Mouse (Mus musculus) liver, postnatal 0 days (tissue): Measurements from ENCODE around the gene E130218I03Rik.

Experiments
- CTCF ChIP-seq: sonication (generic); IDR thresholded peaks from 2 replicates; pipeline ENCODE4 v1.5.1; 2016; ENCODE audit warnings: antibody characterized with exemption, low read depth
- EP300 ChIP-seq: IDR thresholded peaks from 2 replicates; pipeline ENCODE4 v1.6.1; 2016; ENCODE audit warnings: antibody characterized with exemption, low read depth, mild to moderate bottlenecking

DNA sequence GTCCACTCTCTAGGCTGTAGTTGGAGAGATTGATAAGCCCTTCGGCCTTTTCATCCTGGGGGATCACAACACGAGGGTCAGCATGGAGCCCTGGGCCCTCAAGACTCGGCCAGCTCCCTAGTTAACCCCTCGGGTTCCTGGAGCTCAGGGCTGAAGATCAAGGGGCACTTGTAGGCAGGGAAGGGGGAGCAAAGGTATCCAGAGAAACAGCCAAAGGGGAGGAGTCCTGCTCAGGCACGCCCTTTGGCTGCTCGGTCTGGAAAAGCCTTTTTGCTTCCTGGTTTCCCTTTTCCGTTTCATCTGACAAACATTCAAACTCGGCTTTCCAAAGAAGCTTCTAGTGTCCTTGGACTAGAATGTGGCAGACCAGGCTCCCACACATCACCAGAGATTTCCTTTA lies 13.0 kb upstream of the E130218I03Rik start:
- TF ChIP-seq EP300, result no peak
- no peak for TF ChIP-seq CTCF
